In genomic region chr2:116893988-116894363, GRCm38 (mm10) we compare ENCODE assay signal across 8 mouse cellular contexts. TPM values are rescaled to one million over a fixed set of nuclear protein-coding genes. Genes with fewer than 3 reads are reported as not detected.
DNase-seq lines count a peak whose midpoint lies in the region; ATAC-seq and TF ChIP-seq lines count a peak whose summit lies in the region.

No protein-coding gene starts in this region.

- H3K4me2 ChIP-seq in hindbrain, postnatal 0 days (ENCODE audit: low read depth, low read length): peak overlapping the region; percentile 65
- H3K4me2 ChIP-seq in liver, embryonic 12.5 days: peak overlapping the region; percentile 45

- peak; percentile 42 for ATAC-seq in Patski
- ATAC-seq in hindbrain, postnatal 0 days: peak; percentile 85
- ATAC-seq in liver, embryonic 12.5 days: peak; percentile 32; the same call in 1 of the 2 replicates

- TF ChIP-seq CTCF in heart, adult 2 months (IDR thresholded peaks at IDR 0.05): peak; percentile 71
- peak; percentile 64 for TF ChIP-seq CTCF in Patski (IDR thresholded peaks at IDR 0.05)
- TF ChIP-seq CTCF in embryonic fibroblast, embryonic 13.5 days (IDR thresholded peaks at IDR 0.05; ENCODE audit: borderline replicate concordance, insufficient read depth, low read length): peak; percentile 56; the same call in 1 of the 2 replicates
- TF ChIP-seq CTCF in hindbrain, postnatal 0 days (IDR thresholded peaks at IDR 0.05; ENCODE audit: low read depth): peak; percentile 79

- H3K4me1 ChIP-seq in heart, adult 2 months (ENCODE audit: control insufficient read depth, insufficient read depth, low read length): 0 out of 2 replicates have a peak, but pooled peaks cover 1% of the 10 kb centered on the region
- no peaks in the 10 kb centered on the region for H3K4me1 ChIP-seq in embryonic fibroblast, embryonic 13.5 days (ENCODE audit: control insufficient read depth, insufficient read depth, low read length)
- H3K4me1 ChIP-seq in hindbrain, postnatal 0 days (ENCODE audit: insufficient read depth, low read length): peaks cover 5% of the 10 kb centered on the region; the same call in 1 of the 2 replicates
- no peaks in the 10 kb centered on the region for H3K4me1 ChIP-seq in liver, embryonic 12.5 days

- 0 out of 2 replicates have a peak overlapping the region, but pooled peaks have one; percentile 38 for H3K9ac ChIP-seq in heart, adult 2 months (ENCODE audit: low read depth, low read length)
- no peak overlapping the region for H3K9ac ChIP-seq in hindbrain, postnatal 0 days (replicated peaks; ENCODE audit: low read length)
- no peak overlapping the region for H3K9ac ChIP-seq in liver, embryonic 12.5 days

- no peak for TF ChIP-seq POLR2A in heart, adult 2 months (IDR thresholded peaks at IDR 0.05; ENCODE audit: insufficient read depth, low read depth, low read length)
- TF ChIP-seq POLR2A in embryonic fibroblast, embryonic 13.5 days (IDR thresholded peaks at IDR 0.05; ENCODE audit: low read depth, low read length): no peak

- CTCF ChIA-PET in Patski (lab: Charles Lee): interaction anchor here (0.8 to 8.1 kb wide), 13 partner anchors 10 to 364 kb away, joined by 3 to 103 read pairs (median 3); no protein-coding TSS in a partner anchor

- H3K27me3 ChIP-seq in heart, adult 2 months (ENCODE audit: control insufficient read depth, insufficient read depth, low read length): no peaks in the 10 kb centered on the region
- no peaks in the 10 kb centered on the region for H3K27me3 ChIP-seq in Patski
- no peaks in the 10 kb centered on the region for H3K27me3 ChIP-seq in hindbrain, postnatal 0 days (ENCODE audit: insufficient read depth, low read length)
- H3K27me3 ChIP-seq in liver, embryonic 12.5 days (replicated peaks): no peaks in the 10 kb centered on the region; the same call in 1 of the 2 replicates

- in situ Hi-C loops in Patski (cut with MboI; ENCODE audit: low pct_unique_long_range_greater_than_20kb): loop anchor here (5.0 kb wide), 2 partner anchors 338 to 548 kb away; no protein-coding TSS in a partner anchor

- peak; percentile 12 to 20 for DNase-seq in heart, adult 2 months
- DNase-seq in heart, postnatal 36 days: no peak
- DNase-seq in Patski (ENCODE audit: low read depth, low spot score): no peak
- peak; percentile 87 for DNase-seq in hindbrain, postnatal 0 days (ENCODE audit: low spot score)
- peak; percentile 36 for DNase-seq in naive thymus-derived CD4-positive, alpha-beta T cell, adult 2 months (ENCODE audit: low read depth)
- no peak for DNase-seq in gastrocnemius, postnatal 14 days

- TF ChIP-seq EP300 in heart, adult 2 months (IDR thresholded peaks at IDR 0.05; ENCODE audit: insufficient read depth, low read depth, low read length): 0 out of 2 replicates have a peak, but pooled peaks have one; percentile 36

- POLR2A ChIA-PET in Patski (lab: Charles Lee): no interaction called here

- no peaks in the 10 kb centered on the region for H3K79me2 ChIP-seq in heart, adult 2 months (replicated peaks; ENCODE audit: control insufficient read depth, insufficient read depth, low read length)

- intact Hi-C loops in heart, adult 2 months (cut with DNase I): no loop called here
- intact Hi-C loops in heart, postnatal 36 days (cut with DNase I): no loop called here
- intact Hi-C loops in gastrocnemius, postnatal 14 days (cut with DNase I; ENCODE audit: low total_unique reads): no loop called here

- H3K4me3 ChIP-seq in heart, adult 2 months: no peak overlapping the region
- peak overlapping the region; percentile 22; the same call in 1 of the 2 replicates for H3K4me3 ChIP-seq in embryonic fibroblast, embryonic 13.5 days (ENCODE audit: insufficient read depth, low read length)
- H3K4me3 ChIP-seq in hindbrain, postnatal 0 days (ENCODE audit: low read length): peak overlapping the region; percentile 32
- H3K4me3 ChIP-seq in liver, embryonic 12.5 days: no peak overlapping the region

- H3K27ac ChIP-seq in heart, adult 2 months: no peak overlapping the region
- H3K27ac ChIP-seq in embryonic fibroblast, embryonic 13.5 days (ENCODE audit: insufficient read depth, low read length): no peak overlapping the region
- H3K27ac ChIP-seq in hindbrain, postnatal 0 days: no peak overlapping the region
- H3K27ac ChIP-seq in liver, embryonic 12.5 days: no peak overlapping the region

- H3K9me3 ChIP-seq in hindbrain, postnatal 0 days (ENCODE audit: low read length): no peaks in the 10 kb centered on the region
- H3K9me3 ChIP-seq in liver, embryonic 12.5 days (replicated peaks): no peaks in the 10 kb centered on the region

- 5% methylated on average over 9 of the region's 9 CpGs for WGBS in heart, adult 2 months
- WGBS in hindbrain, postnatal 0 days: 2% methylated on average over 9 of the region's 9 CpGs
- 3% methylated on average over 9 of the region's 9 CpGs for WGBS in liver, embryonic 12.5 days (ENCODE audit: insufficient replicate concordance)

- H3K36me3 ChIP-seq in heart, adult 2 months (ENCODE audit: control insufficient read depth, insufficient read depth, low read length): no peaks in the 10 kb centered on the region
- H3K36me3 ChIP-seq in hindbrain, postnatal 0 days (ENCODE audit: insufficient read depth, low read length): no peaks in the 10 kb centered on the region
- H3K36me3 ChIP-seq in liver, embryonic 12.5 days: no peaks in the 10 kb centered on the region

RNA-seq across cellular contexts. Expression of gene Tmco5, which starts 15.5 kb away (rescaled TPM):
- not detected for total RNA-seq in heart, adult 2 months (2021)
- not detected in 2 replicates for polyA plus RNA-seq in heart, adult 2 months (2012; rRNA removed)
- total RNA-seq in heart, postnatal 36 days (2021): not detected
- polyA plus RNA-seq in Patski (2021): not detected
- polyA plus RNA-seq in embryonic fibroblast, embryonic 13.5 days (2011; ENCODE audit: insufficient read length, low read depth, missing spikeins): not detected in 2 replicates
- not detected in 2 replicates for total RNA-seq in hindbrain, postnatal 0 days (2014; rRNA removed)
- polyA plus RNA-seq in hindbrain, postnatal 0 days (2015; fragmentation: Nextera tagmentation; extraction: Ambion mirVana): not detected in 2 replicates
- polyA plus RNA-seq in liver, embryonic 12.5 days (2016; fragmentation: Nextera tagmentation; extraction: Ambion mirVana): not detected in 2 replicates
- total RNA-seq in gastrocnemius, postnatal 14 days (2021): not detected

Comparison
In these comparisons a context has a peak if more than half of its experiments do, and no peak if none do; other contexts are left out.
1. DNase-seq: peak in heart, adult 2 months (2 of 2), hindbrain, postnatal 0 days (single experiment) and naive thymus-derived CD4-positive, alpha-beta T cell, adult 2 months (single experiment); none in heart, postnatal 36 days (0 of 2), Patski (single experiment) and gastrocnemius, postnatal 14 days (single experiment).
2. H3K4me3 ChIP-seq: peak in embryonic fibroblast, embryonic 13.5 days (single experiment) and hindbrain, postnatal 0 days (single experiment); none in heart, adult 2 months (single experiment) and liver, embryonic 12.5 days (single experiment).
3. ATAC-seq: peak in every context shown above with its lines; median percentile 85 in hindbrain, postnatal 0 days; 42 in Patski; 32 in liver, embryonic 12.5 days.
4. Peak in every context shown above with its lines, with median percentiles within 50 percentile points of each other: CTCF ChIP-seq.